Mouse (Mus musculus): ENCODE measurements around the gene Xpo5.
A peak's percentile ranks its signal among the peaks of the same experiment; 100 is the strongest.

The Xpo5 gene

GRCm38 (mm10) chr17:46202421-46203071 is at the start of gene Xpo5, which contains the start of gene Polh:
TSS of gene Xpo5 (plus strand) at chr17:46202782.
TSS of gene Polh (minus strand) at chr17:46202645.
- DNase-seq: peak; percentile 93

GRCm38 (mm10) chr17:46152847-46153782 is 49.5 kb upstream of the Xpo5 start, which contains the start of gene Mad2l1bp:
TSS of gene Mad2l1bp (minus strand) at chr17:46153553.
- peak; percentile 76 for DNase-seq

DNA sequence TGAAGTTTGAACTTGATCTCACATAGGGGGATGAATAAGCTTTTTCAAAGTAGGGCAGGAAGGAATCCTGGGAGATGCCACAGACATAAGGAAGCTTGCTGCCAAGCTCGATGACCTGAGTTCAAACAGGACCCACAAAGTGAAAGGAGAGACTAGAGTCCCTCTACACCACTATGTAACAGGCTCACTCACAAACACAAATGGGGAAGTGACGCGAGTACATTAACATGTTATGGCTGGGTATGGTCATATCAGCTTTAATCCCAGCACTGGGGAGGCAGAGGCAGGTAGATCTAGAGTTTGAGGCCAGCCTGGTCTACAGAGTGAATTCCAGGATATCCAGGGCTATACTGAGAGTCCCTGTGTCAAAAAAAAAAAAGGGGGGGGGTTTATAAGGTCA is 48.2 kb upstream of the Xpo5 start:
- DNase-seq: no peak

- DNase-seq: no peak
Measured at GRCm38 (mm10) chr17:46156680-46157079, 45.9 kb upstream of the Xpo5 start.

GRCm38 (mm10) chr17:46157131-46157530 is 45.5 kb upstream of the Xpo5 start:
- no peak for DNase-seq

DNA sequence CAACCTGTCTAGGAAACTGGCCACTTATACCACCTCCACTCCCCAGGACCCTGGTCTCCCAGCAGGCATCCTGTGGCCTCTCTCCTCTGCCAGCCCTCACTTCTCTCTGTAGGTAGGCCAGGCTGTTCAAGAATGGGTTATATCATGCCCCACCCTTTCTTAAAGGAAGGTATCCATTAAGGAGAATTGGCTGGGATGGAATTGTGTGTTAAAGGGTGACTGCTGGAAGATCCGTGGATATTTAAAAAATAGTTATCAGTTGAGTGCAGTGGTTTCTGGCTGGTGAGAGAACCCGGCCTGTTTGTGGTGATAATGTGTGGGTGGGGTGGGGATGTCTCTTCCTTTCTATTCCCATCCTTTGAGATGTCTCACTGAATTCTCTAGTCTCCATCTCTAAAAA is 43.3 kb upstream of the Xpo5 start:
- DNase-seq: no peak

DNA sequence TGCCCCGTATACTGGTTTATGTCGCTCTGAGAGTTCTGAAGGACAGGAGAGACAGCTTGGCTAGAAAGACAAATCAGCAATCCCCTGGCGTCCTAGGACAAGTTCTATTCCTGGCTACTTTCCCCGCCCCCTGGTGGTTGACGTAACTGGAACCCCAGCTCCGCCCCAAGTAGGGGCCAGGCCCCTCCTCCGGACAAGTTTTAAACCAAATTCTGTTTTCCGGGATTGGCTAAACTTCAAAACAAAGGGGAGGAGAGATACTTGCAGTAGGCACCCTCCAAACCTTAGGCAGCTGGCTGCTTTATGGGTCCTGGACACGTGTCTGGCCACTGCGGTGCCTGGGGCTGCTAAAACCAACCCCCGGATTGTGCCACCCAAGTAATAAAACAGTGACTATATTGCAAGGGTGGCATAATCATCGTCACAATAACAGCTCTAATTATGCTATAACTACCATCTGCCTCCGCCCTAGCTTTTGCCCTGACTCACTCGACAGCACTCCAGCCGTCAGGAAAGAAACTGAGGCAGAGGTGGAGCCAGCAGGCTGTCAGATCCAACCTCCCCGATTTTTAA is 42.4 kb upstream of the Xpo5 start:
- peak; percentile 78 for DNase-seq

GRCm38 (mm10) chr17:46160686-46161085 is 41.9 kb upstream of the Xpo5 start, which contains the start of gene Gtpbp2:
TSS of gene Gtpbp2 (plus strand) at chr17:46161032.
- DNase-seq: peak; percentile 96

DNA sequence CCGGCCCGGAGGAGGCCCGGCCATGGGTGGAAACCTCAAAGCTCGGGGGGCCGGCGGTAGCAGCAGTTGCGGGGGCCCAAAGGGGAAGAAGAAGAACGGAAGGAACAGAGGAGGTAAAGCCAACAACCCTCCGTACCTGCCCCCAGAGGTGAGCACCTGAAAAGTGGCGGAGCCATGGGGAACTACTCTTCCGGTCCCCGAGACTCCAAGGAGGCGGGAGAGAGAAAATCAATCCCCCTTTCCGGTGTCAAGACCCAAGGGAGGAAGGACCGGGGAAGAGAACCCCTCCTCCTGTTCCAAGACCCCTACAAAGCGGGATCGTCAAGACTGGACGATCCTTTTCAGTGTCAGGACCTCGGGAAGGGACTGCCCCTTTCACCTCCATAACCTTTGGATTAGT is 41.4 kb upstream of the Xpo5 start:
- DNase-seq: no peak

- DNase-seq: no peak
Measured at GRCm38 (mm10) chr17:46161710-46162109, 40.9 kb upstream of the Xpo5 start.

DNA sequence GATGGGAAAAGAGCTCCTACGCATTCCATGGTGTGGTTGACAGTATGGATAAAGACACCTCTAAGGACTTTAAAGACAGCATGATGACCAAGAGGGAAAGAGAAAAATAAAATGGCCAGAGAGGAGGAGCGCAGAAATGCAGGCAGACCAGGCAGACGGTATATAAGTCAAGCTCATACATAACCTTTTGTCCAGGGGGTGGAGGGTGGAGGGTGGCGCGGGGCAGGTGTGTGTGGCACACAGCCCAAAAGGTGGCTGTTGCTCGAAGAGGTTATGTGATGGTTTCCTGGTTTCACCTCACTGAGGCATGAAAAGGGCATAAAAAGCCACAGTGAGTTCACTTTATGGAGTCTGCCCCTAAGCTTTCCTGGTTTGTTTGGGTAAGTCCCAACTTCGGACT is 40.0 kb upstream of the Xpo5 start:
- DNase-seq: no peak

- DNase-seq: no peak
Measured at GRCm38 (mm10) chr17:46162951-46163421, 39.6 kb upstream of the Xpo5 start.

DNA sequence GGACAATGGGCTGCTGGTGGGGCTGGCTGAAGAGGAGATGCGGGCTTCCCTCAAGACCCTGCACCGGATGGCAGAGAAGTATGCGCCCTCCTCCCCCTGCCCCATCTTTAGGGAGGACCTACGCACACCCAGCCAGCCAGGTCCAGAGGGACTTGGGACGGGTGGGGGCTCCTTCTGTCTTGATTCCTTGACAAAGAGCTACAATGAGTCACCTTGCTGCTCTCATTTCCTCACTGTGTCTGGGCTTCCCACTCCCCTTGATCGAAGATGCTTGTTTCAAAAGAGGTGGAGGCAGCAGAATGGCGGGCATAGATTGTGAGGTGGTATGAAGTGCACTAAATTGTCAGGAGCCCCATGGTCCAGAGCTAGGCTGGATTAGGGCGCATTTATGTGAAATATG is 38.3 kb upstream of the Xpo5 start:
- no peak for DNase-seq

- DNase-seq: no peak
Measured at GRCm38 (mm10) chr17:46164791-46165190, 37.8 kb upstream of the Xpo5 start.

GRCm38 (mm10) chr17:46165460-46165859 is 37.1 kb upstream of the Xpo5 start:
- no peak for DNase-seq

GRCm38 (mm10) chr17:46166270-46166669 is 36.3 kb upstream of the Xpo5 start:
- DNase-seq: no peak

DNA sequence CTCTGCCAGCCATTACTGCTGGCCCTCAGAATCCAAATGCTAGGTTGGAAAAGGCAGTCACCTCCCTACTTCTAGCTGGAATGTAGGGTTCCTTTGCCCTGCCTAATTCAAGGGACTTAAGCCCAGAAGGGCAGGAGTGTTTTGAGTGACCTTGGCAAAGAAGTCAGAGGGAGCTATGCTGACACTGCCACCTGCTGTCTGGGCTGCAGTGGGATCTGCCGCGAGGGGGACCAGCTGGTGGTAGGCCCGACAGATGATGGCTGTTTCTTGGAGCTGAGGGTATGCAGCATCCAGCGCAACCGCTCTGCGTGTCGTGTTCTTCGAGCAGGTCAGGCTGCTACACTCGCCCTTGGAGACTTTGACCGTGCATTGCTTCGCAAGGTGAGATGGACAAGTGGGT is 35.6 kb upstream of the Xpo5 start:
- DNase-seq: no peak

DNA sequence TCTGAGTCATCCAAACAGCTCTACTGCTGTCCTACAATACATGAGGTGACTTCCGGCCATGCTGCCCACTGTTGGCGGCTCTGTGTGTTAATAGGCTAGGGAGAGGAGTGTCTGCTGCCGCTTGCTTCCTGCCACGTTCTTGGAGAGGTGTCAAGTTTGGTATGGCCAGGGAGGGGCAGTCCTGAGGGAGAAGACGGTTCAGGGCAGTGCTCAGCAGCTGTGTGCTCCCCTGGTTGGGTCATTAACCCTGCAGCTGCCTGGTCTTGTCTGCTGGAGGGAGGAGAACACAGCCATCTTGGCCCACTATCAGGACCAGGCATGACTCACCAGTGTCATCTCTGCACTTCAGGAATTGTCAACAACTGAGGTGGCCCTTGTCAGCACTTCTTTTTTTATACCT is 34.3 kb upstream of the Xpo5 start:
- no peak for DNase-seq

DNA sequence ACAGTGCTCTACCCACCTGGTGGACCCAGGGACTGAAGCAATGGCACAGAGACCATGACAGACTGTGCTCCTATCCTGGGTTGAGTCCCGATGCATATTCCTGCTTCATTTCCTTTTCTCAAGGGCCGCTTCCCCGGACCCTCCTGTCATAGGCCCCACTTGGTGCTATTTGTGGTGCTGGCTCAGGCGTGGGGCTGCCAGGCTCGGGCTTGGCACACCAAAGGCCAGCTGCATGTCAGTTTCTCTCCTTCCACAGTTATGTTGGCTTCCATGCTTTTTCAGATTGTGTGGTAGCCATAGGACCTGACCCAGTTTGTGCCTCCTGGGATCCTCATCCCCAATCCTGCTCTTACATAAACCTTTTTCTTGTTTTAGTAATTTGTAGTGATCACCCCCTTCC is 33.8 kb upstream of the Xpo5 start:
- no peak for DNase-seq

GRCm38 (mm10) chr17:46170538-46170937 is 32.0 kb upstream of the Xpo5 start:
- DNase-seq: no peak

- no peak for DNase-seq
Measured at GRCm38 (mm10) chr17:46182273-46182672, 20.3 kb upstream of the Xpo5 start.

GRCm38 (mm10) chr17:46188829-46189228 is 13.8 kb upstream of the Xpo5 start:
- DNase-seq: no peak

- no peak for DNase-seq
Measured at GRCm38 (mm10) chr17:46201151-46201550, 1.4 kb upstream of the Xpo5 start.

DNA sequence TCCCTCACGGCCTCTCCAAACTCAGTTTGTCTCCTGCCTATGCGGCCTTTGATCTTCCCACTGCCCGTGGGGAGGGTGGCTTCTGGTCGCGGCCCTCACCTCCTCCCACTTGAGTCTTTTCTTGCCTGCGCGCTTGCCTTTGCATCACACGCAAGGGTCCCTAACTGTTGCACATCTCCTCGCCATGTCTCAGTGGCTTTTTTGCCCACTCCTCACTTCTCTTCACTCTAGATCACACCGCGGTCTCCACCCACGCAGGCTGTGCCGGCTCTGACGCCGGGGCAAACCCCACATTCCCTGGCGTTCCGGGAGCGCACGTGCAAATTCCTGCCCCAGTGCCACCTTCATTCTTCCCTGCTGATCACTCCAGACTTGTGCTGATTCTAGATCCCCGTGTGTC is 496 bp downstream of the Xpo5 start:
- no peak for DNase-seq

Data from cerebellum, adult 11 months (tissue).